Comparison of ENCODE assay signal across 17 mouse cellular contexts in the genomic region with DNA sequence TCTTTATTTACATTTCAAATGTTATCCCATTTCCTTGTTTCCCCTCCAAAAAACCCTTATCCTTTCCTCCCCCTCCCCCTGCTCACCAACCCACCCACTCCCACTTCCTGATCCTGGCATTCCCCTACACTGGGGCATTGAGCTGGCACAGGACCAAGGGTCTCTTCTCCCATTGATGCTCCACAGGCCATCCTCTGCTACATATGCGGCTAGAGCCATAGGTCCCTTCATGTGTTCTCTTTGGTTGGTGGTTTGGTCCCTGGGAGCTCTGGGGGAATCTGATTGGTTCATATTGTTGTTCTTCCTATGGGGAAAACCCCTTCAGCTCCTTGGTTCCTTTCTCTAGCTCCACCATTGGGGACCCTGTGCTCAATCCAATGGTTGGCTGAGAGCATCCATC.
DNase-seq lines count a peak whose midpoint lies in the region; ATAC-seq lines count a peak whose summit lies in the region.
"Had no signal": no experiment of that assay in that cellular context is flagged by ENCODE, and none has a peak within 500 bp of the region (broad histone marks: within the 10 kb centered on the region; RNA-seq: fewer than 3 reads in every experiment).

No protein-coding gene starts in this region.

- H3K9ac ChIP-seq in heart, embryonic 12.5 days = no peak overlapping the region
- no peak overlapping the region for H3K9ac ChIP-seq in heart, embryonic 11.5 days (ENCODE audit: low read depth, low read length)
- no peak overlapping the region for H3K9ac ChIP-seq in intestine, embryonic 14.5 days (ENCODE audit: low read length)
- no peak overlapping the region for H3K9ac ChIP-seq in intestine, embryonic 16.5 days (ENCODE audit: low read depth, low read length)

- no peak overlapping the region for H3K27ac ChIP-seq in heart, embryonic 12.5 days (ENCODE audit: poor library complexity, severe bottlenecking)
- no peak overlapping the region for H3K27ac ChIP-seq in heart, embryonic 10.5 days
- no peak overlapping the region for H3K27ac ChIP-seq in heart, embryonic 11.5 days (ENCODE audit: low read depth, low read length)
- no peak overlapping the region for H3K27ac ChIP-seq in intestine, embryonic 14.5 days (ENCODE audit: low read depth)
- H3K27ac ChIP-seq in intestine, embryonic 16.5 days (ENCODE audit: low read length) = no peak overlapping the region

- no peaks in the 10 kb centered on the region for H3K9me3 ChIP-seq in heart, embryonic 12.5 days (replicated peaks)
- no peaks in the 10 kb centered on the region for H3K9me3 ChIP-seq in heart, embryonic 10.5 days
- no peaks in the 10 kb centered on the region for H3K9me3 ChIP-seq in heart, embryonic 11.5 days (replicated peaks; ENCODE audit: control insufficient read depth, low read length)
- no peaks in the 10 kb centered on the region for H3K9me3 ChIP-seq in intestine, embryonic 14.5 days (ENCODE audit: control insufficient read depth, low read length)
- H3K9me3 ChIP-seq in intestine, embryonic 16.5 days (ENCODE audit: control insufficient read depth, low read length) = no peaks in the 10 kb centered on the region
- H3K9me3 ChIP-seq: G1E had no signal

- no peaks in the 10 kb centered on the region for H3K4me1 ChIP-seq in heart, embryonic 12.5 days (replicated peaks)
- no peaks in the 10 kb centered on the region for H3K4me1 ChIP-seq in heart, embryonic 10.5 days
- H3K4me1 ChIP-seq in heart, embryonic 11.5 days (ENCODE audit: control insufficient read depth, insufficient read depth, low read length) = no peaks in the 10 kb centered on the region
- H3K4me1 ChIP-seq in intestine, embryonic 14.5 days (replicated peaks; ENCODE audit: control insufficient read depth, insufficient read depth, low read length) = no peaks in the 10 kb centered on the region
- no peaks in the 10 kb centered on the region for H3K4me1 ChIP-seq in intestine, embryonic 16.5 days (ENCODE audit: control insufficient read depth, insufficient read depth, low read length)

- 82% methylated on average over 1 of the region's 1 CpGs for whole genome bisulfite sequencing in heart, embryonic 12.5 days
- 92% methylated on average over 1 of the region's 1 CpGs for WGBS in heart, embryonic 10.5 days
- WGBS in heart, embryonic 11.5 days (ENCODE audit: insufficient replicate concordance) = 96% methylated on average over 1 of the region's 1 CpGs
- WGBS in intestine, embryonic 14.5 days = 88% methylated on average over 1 of the region's 1 CpGs
- WGBS in intestine, embryonic 16.5 days = 88% methylated on average over 1 of the region's 1 CpGs

- peak; percentile 61 for DNase-seq in heart, adult 11 months
- peak; percentile 61 for DNase-seq in heart, embryonic 10.5 days (ENCODE audit: low spot score)
- DNase-seq in intestine, embryonic 14.5 days (ENCODE audit: low spot score) = peak; percentile 34
- DNase-seq: adrenal gland, adult 8-10 months; adrenal gland, postnatal 10 days; adrenal gland, postnatal 25 days; B cell, adult 2 months; cerebellum, adult 11 months; cerebellum, adult 11-12 months; cerebellum, adult 18-20 months had no signal

- H3K36me3 ChIP-seq in heart, embryonic 12.5 days = no peaks in the 10 kb centered on the region
- no peaks in the 10 kb centered on the region for H3K36me3 ChIP-seq in heart, embryonic 10.5 days
- no peaks in the 10 kb centered on the region for H3K36me3 ChIP-seq in heart, embryonic 11.5 days (ENCODE audit: control insufficient read depth, insufficient read depth, low read length)
- no peaks in the 10 kb centered on the region for H3K36me3 ChIP-seq in intestine, embryonic 14.5 days (ENCODE audit: control insufficient read depth, insufficient read depth, low read length)
- no peaks in the 10 kb centered on the region for H3K36me3 ChIP-seq in intestine, embryonic 16.5 days (ENCODE audit: control insufficient read depth, insufficient read depth, low read length)
- H3K36me3 ChIP-seq: G1E had no signal

- no peak overlapping the region for H3K4me2 ChIP-seq in heart, embryonic 12.5 days
- H3K4me2 ChIP-seq in heart, embryonic 11.5 days = no peak overlapping the region
- no peak overlapping the region for H3K4me2 ChIP-seq in intestine, embryonic 14.5 days (ENCODE audit: low read length)
- no peak overlapping the region for H3K4me2 ChIP-seq in intestine, embryonic 16.5 days (ENCODE audit: low read depth, low read length)

- peaks cover 5% of the 10 kb centered on the region; the same call in 1 of the 2 replicates for H3K27me3 ChIP-seq in heart, embryonic 12.5 days (replicated peaks)
- no peaks in the 10 kb centered on the region for H3K27me3 ChIP-seq in heart, embryonic 10.5 days (ENCODE audit: insufficient read depth, poor library complexity, severe bottlenecking)
- no peaks in the 10 kb centered on the region for H3K27me3 ChIP-seq in heart, embryonic 11.5 days (ENCODE audit: control insufficient read depth, insufficient read depth, low read length)
- no peaks in the 10 kb centered on the region for H3K27me3 ChIP-seq in intestine, embryonic 14.5 days (replicated peaks; ENCODE audit: control insufficient read depth, insufficient read depth, low read length)
- H3K27me3 ChIP-seq in intestine, embryonic 16.5 days (replicated peaks; ENCODE audit: control insufficient read depth, insufficient read depth, low read length) = no peaks in the 10 kb centered on the region

- H3K4me3 ChIP-seq in heart, embryonic 12.5 days = no peak overlapping the region
- no peak overlapping the region for H3K4me3 ChIP-seq in heart, embryonic 10.5 days
- no peak overlapping the region for H3K4me3 ChIP-seq in heart, embryonic 11.5 days (ENCODE audit: low read depth, low read length)
- no peak overlapping the region for H3K4me3 ChIP-seq in intestine, embryonic 14.5 days (ENCODE audit: low read depth, low read length)
- H3K4me3 ChIP-seq in intestine, embryonic 16.5 days (ENCODE audit: low read length) = no peak overlapping the region

- ATAC-seq in heart, embryonic 12.5 days (ENCODE audit: insufficient number of reproducible peaks, low FRiP score) = no peak
- ATAC-seq in heart, embryonic 11.5 days (replicated peaks; ENCODE audit: insufficient number of reproducible peaks, low FRiP score, low TSS enrichment) = no peak
- ATAC-seq in intestine, embryonic 14.5 days (replicated peaks; ENCODE audit: low FRiP score, low TSS enrichment, low read depth) = no peak
- ATAC-seq in intestine, embryonic 16.5 days = no peak
- ATAC-seq: activated CD4-positive, CD25-positive, alpha-beta regulatory T cell, adult 4 months; CD4-positive, CD25-positive, alpha-beta regulatory T cell, adult 4 months; Patski had no signal
